Mouse (Mus musculus) stomach, postnatal 0 days (tissue): Measurements from ENCODE around the gene Prm1. TPM values are rescaled to one million over a fixed set of nuclear protein-coding genes. Genes with fewer than 3 reads are reported as not detected.
A peak's percentile ranks its signal among the peaks of the same experiment; 100 is the strongest.

ENCODE experiments used
- ATAC-seq: fragments of 200-750 bp; cut with Nextera tagmentation; 2 replicates; pipeline ENCODE4 v1.8.0; 2017; ENCODE audit not compliant: low FRiP score, low TSS enrichment
- DNase-seq: peaks from one replicate; pipeline ENCODE4 v3.0.0-alpha.2; 2016; ENCODE audit warnings: low spot score
- H3K27ac ChIP-seq: fragments of 300-500 bp; sonication (generic); replicated peaks from 2 replicates; pipeline ENCODE4 v1.5.1; 2014; ENCODE audit warnings: mild to moderate bottlenecking, control low read depth
- H3K27me3 ChIP-seq: fragments of 300-500 bp; sonication (generic); 2 replicates; pipeline ENCODE4 v1.6.1; 2014; ENCODE audit warnings: low read length; ENCODE audit not compliant: control insufficient read depth, insufficient read depth
- H3K36me3 ChIP-seq: fragments of 300-500 bp; sonication (generic); 2 replicates; pipeline ENCODE4 v1.6.1; 2014; ENCODE audit warnings: low read length, mixed read lengths; ENCODE audit not compliant: control insufficient read depth, insufficient read depth
- H3K4me1 ChIP-seq: fragments of 300-500 bp; sonication (generic); replicated peaks from 2 replicates; pipeline ENCODE4 v1.6.1; 2014; ENCODE audit warnings: antibody characterized with exemption; ENCODE audit not compliant: control insufficient read depth, insufficient read depth
- H3K4me2 ChIP-seq: fragments of 300-500 bp; sonication (generic); replicated peaks from 2 replicates; pipeline ENCODE4 v1.6.1; 2014; ENCODE audit warnings: low read depth, mild to moderate bottlenecking, control low read depth, moderate library complexity
- H3K4me3 ChIP-seq: fragments of 300-500 bp; sonication (generic); 2 replicates; pipeline ENCODE4 v1.5.1; 2014; ENCODE audit warnings: low read depth, low read length, control low read depth
- H3K9ac ChIP-seq: fragments of 300-500 bp; sonication (generic); 2 replicates; pipeline ENCODE4 v1.6.1; 2014; ENCODE audit warnings: mild to moderate bottlenecking, low read length, control low read depth, mixed read lengths
- H3K9me3 ChIP-seq: fragments of 300-500 bp; sonication (generic); 2 replicates; pipeline ENCODE4 v1.6.1; 2016; ENCODE audit warnings: low read length; ENCODE audit not compliant: control insufficient read depth
- CTCF ChIP-seq: IDR thresholded peaks from 2 replicates; pipeline ENCODE4 v1.5.1; 2016; ENCODE audit warnings: antibody characterized with exemption, low read depth, mild to moderate bottlenecking, moderate library complexity
- EP300 ChIP-seq: optimal IDR thresholded peaks from 2 replicates; pipeline ENCODE3; 2016; ENCODE audit warnings: antibody characterized with exemption
- WGBS: fragments of 180-500 bp; shearing (Covaris S2); extraction: QIAGEN DNeasy Blood & Tissue Kit; methylation state at CpG from one replicate; pipeline ENCODE4 v1.1.7; 2014; 5-methylcytosine and 5-hydroxymethylcytosine counted together
- polyA plus RNA-seq: library from polyadenylated mRNA; unstranded; fragments of >200 nt; fragmentation: Nextera tagmentation; extraction: Ambion mirVana; gene quantifications from 2 replicates; pipeline ENCODE4 v1.2.1, GENCODE M21; 2015

Prm1 gene
- polyA plus RNA-seq, 1 experiment from 2014 or later = 0.23 TPM

DNA sequence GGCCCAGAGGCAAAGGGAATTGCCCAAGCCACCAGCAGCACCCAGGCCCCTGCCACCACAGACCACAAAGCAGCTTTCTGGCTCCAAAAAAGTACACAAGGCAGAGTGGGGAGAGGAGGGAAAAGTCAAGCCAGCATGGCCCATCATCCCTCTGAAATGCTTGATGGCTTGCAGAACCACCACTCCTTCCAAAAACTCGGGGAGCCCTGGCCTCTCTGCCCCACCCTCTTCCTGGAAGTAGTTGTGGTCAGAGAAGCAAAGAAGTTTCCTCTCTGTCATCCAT, 22.5 kb downstream of the Prm1 start:
- Histone ChIP-seq H3K9ac (0 out of 2 replicates have a peak overlapping the region, but pooled peaks have one; percentile 31), H3K4me1 (peaks cover 15% of the 10 kb centered on the region), H3K4me2 (peak overlapping the region; percentile 96), H3K4me3 (peak overlapping the region; percentile 18), H3K27ac (0 out of 2 replicates have a peak overlapping the region, but pooled peaks have one; percentile 30), H3K9me3 (no peaks in the 10 kb centered on the region), H3K36me3 (no peaks in the 10 kb centered on the region), H3K27me3 (no peaks in the 10 kb centered on the region)
- ATAC-seq = no peak
- DNase-seq = no peak
- WGBS = 5% methylated on average over 1 of the region's 1 CpGs
- TF ChIP-seq CTCF (no peak), EP300 (no peak)

DNA sequence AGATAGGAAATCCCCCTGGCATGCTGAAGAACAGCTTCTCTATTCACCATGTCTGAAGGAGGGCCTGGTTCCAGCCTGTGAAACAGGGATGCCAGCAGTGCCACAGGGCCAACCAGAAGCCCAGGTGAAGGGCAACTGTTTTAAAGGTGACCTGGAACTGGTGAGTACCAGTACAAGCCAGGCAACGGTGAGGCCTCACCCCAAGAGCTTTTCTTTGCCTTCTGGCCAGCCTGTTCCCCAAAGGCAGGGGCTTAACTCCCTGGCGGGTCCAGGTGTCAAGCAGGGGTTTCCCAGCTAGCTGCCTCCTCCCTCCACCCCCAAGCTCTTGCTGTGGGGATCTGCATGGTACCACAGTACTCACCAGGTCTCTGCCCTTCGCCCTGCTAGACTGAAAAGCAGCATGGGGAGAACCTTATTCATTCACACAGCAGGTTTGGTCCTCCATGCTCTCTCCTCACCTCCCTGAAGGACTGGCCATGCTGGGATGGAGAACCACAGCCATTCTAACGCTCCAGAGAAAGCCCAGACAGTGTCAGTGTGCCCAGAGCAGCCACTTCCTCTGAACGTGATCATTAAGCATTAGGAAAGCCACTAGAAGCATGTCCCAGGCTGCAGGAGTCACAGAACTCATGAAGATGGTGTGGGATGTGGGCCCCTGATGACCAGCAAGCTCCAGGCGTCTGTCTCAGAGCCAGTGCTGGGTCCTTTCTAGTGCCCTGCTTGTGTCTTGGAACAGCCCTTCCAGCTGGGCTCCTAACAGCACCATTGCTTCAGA, 23.1 kb downstream of the Prm1 start:
- Histone ChIP-seq H3K4me3 (no peak overlapping the region), H3K27ac (0 out of 2 replicates have a peak overlapping the region, but pooled peaks have one; percentile 30), H3K9ac (peak overlapping the region; percentile 31; the same call in 1 of the 2 replicates), H3K4me1 (peaks cover 15% of the 10 kb centered on the region), H3K36me3 (no peaks in the 10 kb centered on the region), H3K9me3 (no peaks in the 10 kb centered on the region), H3K4me2 (peak overlapping the region; percentile 96), H3K27me3 (no peaks in the 10 kb centered on the region)
- ATAC-seq = no peak
- no peak for DNase-seq
- no peak for TF ChIP-seq CTCF
- 48% methylated on average over 6 of the region's 6 CpGs for WGBS

DNA sequence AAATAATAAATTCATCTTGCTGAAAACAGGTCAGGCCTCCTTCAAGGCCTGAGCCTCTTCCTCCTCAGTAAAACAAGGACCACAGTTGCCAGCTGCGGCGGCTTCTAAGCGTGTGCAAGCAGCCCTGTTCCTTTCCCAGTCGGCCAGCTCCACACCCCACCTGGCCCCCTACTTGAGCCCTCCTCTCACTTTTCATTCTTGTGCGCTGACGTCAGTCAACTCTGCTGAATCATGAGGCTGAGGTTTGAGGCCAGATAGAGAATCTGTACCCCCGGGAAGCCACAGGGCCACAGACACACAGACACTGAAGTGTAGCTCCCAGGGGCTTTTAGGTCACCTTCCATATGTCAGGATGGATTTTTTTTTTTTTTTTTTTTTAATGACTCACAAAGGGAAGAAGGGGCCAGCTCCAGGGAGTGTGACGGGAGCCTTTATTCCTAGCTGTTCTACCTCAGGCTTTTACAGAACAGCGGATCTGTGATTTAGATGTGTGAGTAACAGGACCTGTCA, 23.7 kb downstream of the Prm1 start:
- Histone ChIP-seq H3K9me3 (no peaks in the 10 kb centered on the region), H3K36me3 (no peaks in the 10 kb centered on the region), H3K27ac (no peak overlapping the region), H3K4me3 (no peak overlapping the region), H3K4me2 (no peak overlapping the region; the same call in none of the 2 replicates), H3K9ac (no peak overlapping the region), H3K4me1 (peaks cover 15% of the 10 kb centered on the region), H3K27me3 (no peaks in the 10 kb centered on the region)
- DNase-seq = no peak
- 44% methylated on average over 9 of the region's 9 CpGs for WGBS
- ATAC-seq = no peak
- no peak for TF ChIP-seq CTCF
- no peak for TF ChIP-seq EP300

DNA sequence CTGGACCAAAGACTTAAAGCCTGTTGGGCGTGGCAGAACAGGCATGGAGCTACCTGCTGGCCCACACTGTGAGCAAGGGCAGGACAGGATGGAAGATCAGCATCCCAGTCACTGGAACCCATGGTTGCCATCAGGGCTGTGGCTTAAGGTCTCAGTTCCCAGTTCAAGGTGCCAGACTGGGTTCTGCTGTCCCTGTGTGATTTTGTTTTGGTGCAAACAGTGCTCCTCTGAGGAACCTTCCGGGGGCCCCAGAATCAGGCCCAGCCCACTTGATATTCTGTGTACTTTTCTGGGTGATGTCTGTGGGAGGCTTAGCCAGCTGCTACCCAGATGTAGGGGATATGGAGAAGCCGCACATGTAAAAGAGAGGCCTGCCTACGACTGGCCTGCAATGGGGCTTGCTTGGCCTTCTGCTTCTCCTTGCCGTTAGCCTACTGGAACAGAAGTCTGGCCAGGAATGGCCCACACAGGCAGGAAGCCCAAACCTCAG, 25.0 kb downstream of the Prm1 start:
- Histone ChIP-seq H3K9ac (0 out of 2 replicates have a peak overlapping the region, but pooled peaks have one; percentile 4), H3K27ac (0 out of 2 replicates have a peak overlapping the region, but pooled peaks have one; percentile 24), H3K4me3 (no peak overlapping the region), H3K27me3 (no peaks in the 10 kb centered on the region), H3K9me3 (no peaks in the 10 kb centered on the region), H3K36me3 (no peaks in the 10 kb centered on the region), H3K4me2 (no peak overlapping the region), H3K4me1 (peaks cover 11% of the 10 kb centered on the region; the same call in 1 of the 2 replicates)
- no peak for ATAC-seq
- WGBS = 54% methylated on average over 5 of the region's 5 CpGs
- TF ChIP-seq EP300 = no peak
- DNase-seq = no peak

DNA sequence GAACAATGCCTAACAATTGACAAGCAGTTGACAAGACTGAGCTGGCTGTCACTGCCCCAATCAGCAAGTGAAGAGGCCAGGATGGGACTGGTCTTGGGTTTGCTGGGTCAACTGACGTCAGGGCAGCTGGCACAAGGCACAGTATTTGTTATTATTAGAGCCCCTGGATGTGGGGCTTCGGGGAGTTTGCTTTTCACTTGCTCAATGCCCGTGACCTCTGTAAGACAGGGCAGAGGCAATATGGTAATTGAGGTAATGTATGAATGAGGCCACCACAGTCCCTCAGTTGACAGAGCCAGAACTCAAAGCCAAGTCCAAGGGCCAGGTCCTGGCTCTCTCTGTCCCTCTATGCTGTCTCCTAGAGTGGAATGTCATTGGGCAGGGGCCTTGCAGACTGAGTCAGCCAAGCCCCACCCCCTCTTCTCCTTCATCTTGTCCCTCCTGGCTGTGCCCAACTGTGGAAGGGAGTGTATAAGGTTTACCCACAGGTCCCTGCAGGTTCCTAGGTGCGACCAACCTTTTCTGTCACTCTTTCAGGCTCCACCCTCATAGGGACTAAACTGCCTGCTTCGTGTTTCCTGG, 28.0 kb downstream of the Prm1 start:
- H3K9me3 ChIP-seq = no peaks in the 10 kb centered on the region
- no peak for ATAC-seq
- DNase-seq = no peak
- WGBS = 59% methylated on average over 5 of the region's 5 CpGs
- no peak overlapping the region for H3K27ac ChIP-seq
- H3K27me3 ChIP-seq = no peaks in the 10 kb centered on the region
- no peaks in the 10 kb centered on the region for H3K36me3 ChIP-seq
- TF ChIP-seq CTCF = no peak
- TF ChIP-seq EP300 = no peak
- no peak overlapping the region for H3K4me2 ChIP-seq
- H3K4me3 ChIP-seq = no peak overlapping the region
- no peak overlapping the region for H3K9ac ChIP-seq
- peaks cover 8% of the 10 kb centered on the region; the same call in 1 of the 2 replicates for H3K4me1 ChIP-seq

DNA sequence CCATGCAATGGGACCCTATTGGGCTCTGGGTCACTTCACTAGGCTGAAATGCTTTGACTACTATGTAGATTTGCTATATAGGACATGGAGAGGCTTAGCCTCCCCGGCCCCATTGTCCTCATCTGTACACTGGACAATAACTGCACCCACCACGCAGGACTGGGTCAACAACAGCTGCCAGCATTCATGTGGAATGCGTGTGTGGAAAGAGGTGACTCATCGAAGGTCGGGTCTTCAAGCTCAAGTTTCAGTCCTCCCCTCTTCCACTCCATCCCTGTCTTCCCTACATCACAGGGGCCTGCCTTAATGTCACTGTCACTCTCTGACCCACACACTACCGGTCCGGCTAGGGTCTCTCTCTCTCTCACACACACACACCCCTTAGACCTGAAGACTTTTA, 29.3 kb downstream of the Prm1 start:
- Histone ChIP-seq H3K27ac (no peak overlapping the region), H3K4me1 (no peaks in the 10 kb centered on the region; the same call in 1 of the 2 replicates), H3K36me3 (no peaks in the 10 kb centered on the region), H3K4me2 (no peak overlapping the region), H3K9ac (no peak overlapping the region), H3K27me3 (no peaks in the 10 kb centered on the region), H3K9me3 (no peaks in the 10 kb centered on the region), H3K4me3 (no peak overlapping the region)
- 35% methylated on average over 7 of the region's 7 CpGs for WGBS
- ATAC-seq (no peak), DNase-seq (no peak)
- TF ChIP-seq EP300 = no peak
- no peak for TF ChIP-seq CTCF
